Mouse (Mus musculus) left cerebral cortex, adult 2 months (tissue): ENCODE results near the gene Rassf2. TPM values are rescaled to one million over a fixed set of nuclear protein-coding genes. Genes with fewer than 3 reads are reported as not detected.
A peak's percentile ranks its signal among the peaks of the same experiment; 100 is the strongest.

Experiments used
- DNase-seq, 2 experiments: peaks; one replicate each; pipeline ENCODE4 v3.0.0; 2021 to 2022; ENCODE audit warnings: low spot score in 2 of 2, mixed read lengths in 1 of 2; ENCODE audit errors: extremely low spot score in 1 of 2
- H3K27ac ChIP-seq: fragments of 200-600 bp; 2 replicates; pipeline ENCODE4 v1.8.1; 2022
- H3K4me3 ChIP-seq: fragments of 200-600 bp; 2 replicates; pipeline ENCODE4 v1.8.1; 2022
- CTCF ChIP-seq: fragments of 200-600 bp; IDR thresholded peaks from 2 replicates; pipeline ENCODE4 v1.8.1; 2022; ENCODE audit warnings: antibody characterized with exemption, mild to moderate bottlenecking, moderate library complexity
- intact Hi-C: fragments of 180-260 bp; cut with DNase I; formaldehyde crosslinking; loops from one replicate; pipeline ENCODE4 v1.15.1; 2025
- total RNA-seq, 2 experiments: library from RNA; stranded (reverse); gene quantifications; 2 replicates each; pipeline ENCODE4 v1.2.3; 2021

The Rassf2 gene
- total RNA-seq, 2 experiments from 2014 or later = 39.2 to 41.2 TPM

DNA sequence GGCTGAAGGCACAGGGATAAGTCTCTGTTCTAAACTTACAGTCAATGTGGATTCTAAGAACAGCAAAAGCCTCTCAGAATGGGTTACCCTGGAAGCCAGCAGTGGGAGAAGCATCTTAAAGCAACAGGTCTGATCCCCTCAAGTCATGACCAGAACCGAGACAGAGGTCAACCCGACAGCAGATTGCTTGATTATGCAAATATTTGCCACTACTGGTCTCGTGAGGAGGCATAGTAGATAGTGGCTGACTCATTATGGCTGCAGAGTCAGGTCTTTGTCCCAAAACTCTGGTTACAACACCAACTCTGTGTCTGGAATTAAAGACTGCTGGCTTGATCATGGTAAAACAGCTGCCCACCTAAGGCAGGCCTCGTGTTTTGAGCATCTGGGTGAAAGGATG, 11.9 kb downstream of the Rassf2 start:
- no peak for DNase-seq
- intact Hi-C loops = no loop called here
- TF ChIP-seq CTCF = no peak

GRCm38 (mm10) chr2:132017611-132018010, 12.4 kb downstream of the Rassf2 start:
- H3K4me3 ChIP-seq = no peak overlapping the region
- intact Hi-C loops = no loop called here
- TF ChIP-seq CTCF = no peak
- no peak overlapping the region for H3K27ac ChIP-seq
- no peak for DNase-seq

More for the DNA sequence above, 11.9 kb downstream of the Rassf2 start:
- peak overlapping the region; percentile 44 for H3K27ac ChIP-seq
- no peak overlapping the region for H3K4me3 ChIP-seq

DNA sequence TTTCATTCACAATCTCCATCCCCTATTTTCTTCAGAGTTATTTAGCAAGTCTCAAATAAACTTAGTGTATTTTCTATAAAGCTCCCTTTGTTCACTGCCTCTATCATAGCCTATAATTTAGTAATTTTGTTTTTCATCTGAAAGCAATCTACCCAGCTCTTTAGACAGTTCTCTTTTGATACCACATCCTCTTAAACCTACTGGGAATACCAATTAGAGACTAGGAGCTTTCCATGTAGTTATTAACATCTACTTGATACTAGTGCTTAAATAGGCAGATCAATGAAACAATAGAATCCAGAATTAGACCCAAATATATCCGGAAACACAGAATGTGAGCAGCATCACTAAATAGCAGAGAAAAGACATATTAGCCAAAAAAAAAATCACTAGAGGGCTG, 14.0 kb downstream of the Rassf2 start:
- intact Hi-C loops = no loop called here
- no peak for DNase-seq
- Histone ChIP-seq H3K4me3 (no peak overlapping the region), H3K27ac (no peak overlapping the region)
- no peak for TF ChIP-seq CTCF

GRCm38 (mm10) chr2:132013152-132013551, 16.9 kb downstream of the Rassf2 start:
- TF ChIP-seq CTCF = no peak
- intact Hi-C loops = no loop called here
- no peak overlapping the region for H3K27ac ChIP-seq
- DNase-seq = no peak
- no peak overlapping the region for H3K4me3 ChIP-seq

GRCm38 (mm10) chr2:132010781-132011180, 19.3 kb downstream of the Rassf2 start:
- no peak for TF ChIP-seq CTCF
- intact Hi-C loops = no loop called here
- no peak overlapping the region for H3K27ac ChIP-seq
- H3K4me3 ChIP-seq = no peak overlapping the region
- DNase-seq = no peak

GRCm38 (mm10) chr2:132008186-132008585, 21.9 kb downstream of the Rassf2 start:
- no peak for TF ChIP-seq CTCF
- DNase-seq = no peak
- intact Hi-C loops = no loop called here

GRCm38 (mm10) chr2:132007475-132007819, 22.6 kb downstream of the Rassf2 start:
- no peak for DNase-seq
- intact Hi-C loops = no loop called here
- Histone ChIP-seq H3K4me3 (no peak overlapping the region), H3K27ac (peak overlapping the region; percentile 32; the same call in 1 of the 2 replicates)
- no peak for TF ChIP-seq CTCF

More at GRCm38 (mm10) chr2:132008186-132008585, 21.9 kb downstream of the Rassf2 start:
- Histone ChIP-seq H3K4me3 (no peak overlapping the region), H3K27ac (no peak overlapping the region)

- TF ChIP-seq CTCF = no peak
- DNase-seq = peak in 1 of 2 experiments; percentile 42
- intact Hi-C loops = no loop called here
- Histone ChIP-seq H3K4me3 (no peak overlapping the region), H3K27ac (peak overlapping the region; percentile 44; the same call in 1 of the 2 replicates)
Measured at GRCm38 (mm10) chr2:132006561-132007474, 23.2 kb downstream of the Rassf2 start.

DNA sequence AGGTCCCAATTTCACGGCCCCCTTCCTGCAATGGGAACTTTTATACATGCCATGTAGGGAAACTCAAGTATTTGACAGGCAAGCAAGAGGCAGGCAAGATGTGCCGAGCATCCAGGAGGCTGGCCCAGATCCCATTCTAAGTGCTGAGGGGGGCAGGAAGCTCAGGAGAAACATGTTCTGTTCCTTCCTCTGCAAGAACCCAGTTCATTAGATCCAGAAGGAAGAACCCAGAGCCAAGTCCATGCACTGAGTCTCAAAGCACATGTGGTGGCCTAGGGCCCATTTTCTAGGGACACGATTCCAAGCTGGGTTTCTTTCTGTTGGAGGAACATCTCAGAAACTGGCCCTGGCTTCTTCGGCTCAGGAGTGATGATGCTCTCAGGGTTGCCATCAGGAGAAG, 24.6 kb downstream of the Rassf2 start:
- no peak for DNase-seq
- no peak for TF ChIP-seq CTCF
- no peak overlapping the region; the same call in 1 of the 2 replicates for H3K27ac ChIP-seq
- intact Hi-C loops = no loop called here
- H3K4me3 ChIP-seq = no peak overlapping the region

DNA sequence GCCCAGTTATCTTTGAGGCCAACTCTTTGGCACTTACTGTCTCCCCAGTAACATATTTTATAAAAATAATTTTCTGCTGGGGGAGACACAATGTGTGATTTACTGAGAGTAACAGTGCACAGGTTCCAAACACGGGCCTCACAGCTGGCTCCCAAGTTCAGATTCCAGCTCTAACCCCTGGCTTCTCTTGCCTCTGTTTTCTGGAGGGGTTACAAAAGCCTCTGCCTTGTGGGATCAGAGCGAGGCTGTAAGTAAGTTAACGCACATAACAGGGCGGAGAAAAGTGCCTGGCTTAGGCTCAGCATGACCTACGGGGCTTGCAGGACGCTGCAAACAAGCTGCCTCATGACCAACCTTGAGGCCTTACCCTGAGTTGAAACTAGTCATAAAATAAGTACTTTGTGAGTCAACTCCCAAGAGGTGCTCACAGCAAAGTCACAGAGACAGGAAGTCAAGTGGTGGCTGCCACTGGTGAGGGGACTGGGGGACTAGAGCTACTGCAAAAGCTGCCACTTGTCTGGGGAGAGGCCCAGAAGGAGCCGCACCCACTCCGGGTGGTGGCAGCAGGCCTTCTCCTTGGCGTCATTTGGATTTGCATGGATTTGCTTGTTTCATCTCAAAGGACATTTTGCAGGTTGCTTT, 25.4 kb downstream of the Rassf2 start:
- no peak for DNase-seq
- no peak overlapping the region for H3K27ac ChIP-seq
- intact Hi-C loops = no loop called here
- no peak for TF ChIP-seq CTCF
- no peak overlapping the region for H3K4me3 ChIP-seq

- intact Hi-C loops = no loop called here
- no peak for DNase-seq
- TF ChIP-seq CTCF = no peak
- no peak overlapping the region for H3K27ac ChIP-seq
- no peak overlapping the region for H3K4me3 ChIP-seq
Measured at GRCm38 (mm10) chr2:132003916-132004315, 26.1 kb downstream of the Rassf2 start.

DNA sequence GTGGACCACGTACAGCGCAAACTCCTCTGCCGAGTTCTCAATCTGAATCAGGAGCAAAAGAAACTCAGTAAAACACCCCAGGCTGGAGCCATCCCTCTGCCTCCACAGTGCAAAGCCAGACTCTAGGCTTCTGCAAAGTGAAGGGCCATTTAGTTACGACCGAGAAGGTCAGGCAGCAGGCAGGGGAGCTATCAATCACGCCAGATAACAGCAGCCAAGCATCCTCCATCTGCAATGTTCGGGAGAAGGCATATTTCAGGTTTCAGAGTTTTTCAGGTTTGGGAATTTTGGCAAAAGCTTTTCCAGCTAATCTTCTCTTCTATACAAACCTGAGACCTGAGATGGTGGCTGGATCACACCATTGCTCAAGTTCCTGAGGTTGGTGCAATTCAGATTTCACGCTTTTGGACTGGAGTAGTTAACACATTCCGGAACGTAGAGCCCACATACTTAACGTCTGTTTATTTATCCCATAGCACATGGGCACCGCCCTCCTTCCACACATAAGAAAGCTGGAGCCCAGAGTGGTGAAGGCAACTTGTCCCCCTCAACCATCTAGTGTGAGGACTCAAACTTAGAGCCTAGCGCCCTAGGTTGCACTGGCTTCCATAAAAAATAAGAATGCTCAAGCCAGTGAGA, 28.2 kb downstream of the Rassf2 start:
- intact Hi-C loops = no loop called here

More for the DNA sequence above, 28.2 kb downstream of the Rassf2 start:
- TF ChIP-seq CTCF = no peak
- no peak overlapping the region for H3K4me3 ChIP-seq
- H3K27ac ChIP-seq = no peak overlapping the region
- no peak for DNase-seq
